Mouse (Mus musculus) hindbrain, embryonic 16.5 days (tissue): ENCODE measurements at regions not wholly inside any gene's neighbourhood (a gene's known extent, or its start where the extent isn't known, plus 50 kb on each side); places are given as distances from the start of the nearest gene placed in this dataset.

Experiments used
- ATAC-seq: fragments of 200-750 bp; cut with Nextera tagmentation; 2 replicates; pipeline ENCODE4 v1.8.0; 2017; ENCODE audit warnings: moderate TSS enrichment, moderate library complexity
- H3K27ac ChIP-seq: fragments of 300-500 bp; sonication (generic); 2 replicates; pipeline ENCODE4 v1.5.1; 2014; ENCODE audit warnings: low read depth, mild to moderate bottlenecking, control low read depth, low read length, moderate library complexity
- H3K27me3 ChIP-seq: fragments of 300-500 bp; sonication (generic); replicated peaks from 2 replicates; pipeline ENCODE4 v1.6.1; 2014; ENCODE audit warnings: low read length; ENCODE audit not compliant: control insufficient read depth, insufficient read depth
- H3K36me3 ChIP-seq: fragments of 300-500 bp; sonication (generic); 2 replicates; pipeline ENCODE4 v1.6.1; 2014; ENCODE audit warnings: mild to moderate bottlenecking, low read length, moderate library complexity, mixed read lengths; ENCODE audit not compliant: control insufficient read depth, insufficient read depth
- H3K4me1 ChIP-seq: fragments of 300-500 bp; sonication (generic); 2 replicates; pipeline ENCODE4 v1.6.1; 2014; ENCODE audit warnings: low read depth, low read length; ENCODE audit not compliant: control insufficient read depth, insufficient read depth
- H3K4me2 ChIP-seq: fragments of 300-500 bp; sonication (generic); 2 replicates; pipeline ENCODE4 v1.6.1; 2014; ENCODE audit warnings: mild to moderate bottlenecking, low read length, control low read depth, moderate library complexity
- H3K4me3 ChIP-seq: fragments of 300-500 bp; sonication (generic); 2 replicates; pipeline ENCODE4 v1.5.1; 2014; ENCODE audit warnings: mild to moderate bottlenecking, low read length, control low read depth, moderate library complexity
- H3K9ac ChIP-seq: fragments of 300-500 bp; sonication (generic); 2 replicates; pipeline ENCODE4 v1.6.1; 2014; ENCODE audit warnings: low read depth, mild to moderate bottlenecking, control low read depth, low read length, moderate library complexity
- H3K9me3 ChIP-seq: fragments of 300-500 bp; sonication (generic); 2 replicates; pipeline ENCODE4 v1.6.1; 2014; ENCODE audit warnings: mild to moderate bottlenecking, low read length, moderate library complexity; ENCODE audit not compliant: control insufficient read depth
- whole genome bisulfite sequencing: fragments of 180-500 bp; shearing (Covaris S2); extraction: QIAGEN DNeasy Blood & Tissue Kit; methylation state at CpG from one replicate; pipeline ENCODE4 v1.1.7; 2014; 5-methylcytosine and 5-hydroxymethylcytosine counted together

DNA sequence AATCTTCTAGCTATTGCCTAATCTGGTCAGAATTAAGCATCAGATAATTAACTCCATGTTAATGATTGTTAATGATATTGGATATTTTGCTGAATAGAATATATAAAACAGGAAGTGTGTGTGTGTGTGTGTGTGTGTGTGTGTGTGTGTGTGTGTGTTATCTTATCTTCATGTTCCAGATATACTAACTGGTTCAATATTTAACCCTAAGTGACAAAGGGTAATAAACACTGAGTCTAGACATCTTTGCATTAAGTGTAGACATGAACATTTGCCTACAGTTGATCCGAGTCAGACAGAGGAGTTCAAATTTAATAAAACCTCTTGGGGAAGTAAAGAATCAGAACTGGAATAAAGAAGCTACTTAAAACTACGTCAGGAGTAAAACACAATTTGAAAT lies 161.6 kb downstream of the Fsip2 start:
- Histone ChIP-seq H3K4me1 (no peaks in the 10 kb centered on the region), H3K27me3 (no peaks in the 10 kb centered on the region), H3K9ac (no peak overlapping the region), H3K9me3 (no peaks in the 10 kb centered on the region), H3K4me2 (no peak overlapping the region), H3K27ac (no peak overlapping the region), H3K36me3 (no peaks in the 10 kb centered on the region), H3K4me3 (no peak overlapping the region)
- 79% methylated on average over 2 of the region's 2 CpGs for WGBS
- no peak for ATAC-seq

DNA sequence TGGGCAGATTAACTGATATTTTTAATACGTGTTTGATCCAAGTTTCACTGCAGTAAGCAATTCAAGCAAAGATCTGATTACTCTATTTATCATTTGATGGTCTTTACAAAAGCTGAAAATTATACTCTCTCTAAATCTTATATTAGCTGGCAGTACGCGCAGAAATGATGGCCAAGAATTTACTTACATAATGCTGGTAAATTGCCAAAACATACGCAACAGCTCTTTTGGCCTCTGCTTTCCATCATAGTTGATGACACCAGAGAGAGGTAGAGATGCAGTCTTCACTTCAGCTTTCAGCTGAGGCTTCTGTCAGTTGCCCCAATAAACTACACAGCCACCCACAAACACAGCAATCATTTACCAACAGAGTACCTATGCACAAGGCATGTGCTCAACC lies 182.9 kb downstream of the Fsip2 start:
- ATAC-seq, result no peak
- whole genome bisulfite sequencing, result 78% methylated on average over 4 of the region's 4 CpGs

GRCm38 (mm10) chr2:83130709-83131108 lies 187.3 kb downstream of the Fsip2 start:
- H3K27ac ChIP-seq, result peak overlapping the region; percentile 36; the same call in 1 of the 2 replicates
- H3K4me3 ChIP-seq, result no peak overlapping the region
- H3K4me1 ChIP-seq, result peaks cover 3% of the 10 kb centered on the region; the same call in 1 of the 2 replicates
- H3K36me3 ChIP-seq, result no peaks in the 10 kb centered on the region
- no peak overlapping the region for H3K4me2 ChIP-seq
- H3K9ac ChIP-seq, result no peak overlapping the region
- no peaks in the 10 kb centered on the region for H3K27me3 ChIP-seq
- ATAC-seq, result 0 out of 2 replicates have a peak, but pooled peaks have one; percentile 45
- H3K9me3 ChIP-seq, result no peaks in the 10 kb centered on the region
- 27% methylated on average over 2 of the region's 2 CpGs for WGBS

More for the DNA sequence above, 182.9 kb downstream of the Fsip2 start:
- Histone ChIP-seq H3K27me3 (no peaks in the 10 kb centered on the region), H3K4me3 (no peak overlapping the region), H3K36me3 (no peaks in the 10 kb centered on the region), H3K9ac (no peak overlapping the region), H3K27ac (no peak overlapping the region), H3K4me1 (peaks cover 3% of the 10 kb centered on the region; the same call in 1 of the 2 replicates), H3K9me3 (no peaks in the 10 kb centered on the region), H3K4me2 (no peak overlapping the region)

DNA sequence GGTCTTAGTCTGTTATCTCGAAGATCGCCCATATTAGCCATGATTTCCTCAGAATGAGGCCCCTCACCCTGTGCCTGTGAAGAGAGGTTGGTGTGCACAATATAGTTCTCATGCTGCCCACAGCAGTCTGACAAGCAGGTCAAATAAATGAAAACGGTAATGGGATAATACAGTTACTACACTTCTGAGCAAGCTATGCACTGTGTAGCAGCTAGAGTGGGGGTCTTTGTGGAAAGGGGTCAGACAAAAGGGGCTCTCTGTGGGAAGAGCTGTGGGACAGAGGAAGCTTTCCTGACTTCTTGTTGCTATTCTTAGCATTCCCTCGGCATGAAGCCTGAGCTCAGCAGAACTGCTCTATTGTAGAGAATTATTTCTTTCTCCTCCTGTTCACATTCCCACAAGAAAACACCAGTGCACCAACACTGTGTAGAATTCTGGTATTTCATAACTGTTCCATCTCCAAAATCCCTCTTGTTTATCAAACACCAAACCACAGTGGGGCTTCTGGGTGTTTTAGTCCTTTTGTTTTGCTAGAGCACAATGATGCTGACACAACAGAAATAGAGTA lies 187.9 kb downstream of the Fsip2 start:
- Histone ChIP-seq H3K9me3 (no peaks in the 10 kb centered on the region), H3K36me3 (no peaks in the 10 kb centered on the region), H3K9ac (no peak overlapping the region), H3K27me3 (no peaks in the 10 kb centered on the region), H3K4me3 (no peak overlapping the region), H3K4me2 (no peak overlapping the region), H3K27ac (no peak overlapping the region), H3K4me1 (peaks cover 3% of the 10 kb centered on the region; the same call in 1 of the 2 replicates)
- 21% methylated on average over 4 of the region's 4 CpGs for WGBS
- peak; percentile 52 for ATAC-seq

DNA sequence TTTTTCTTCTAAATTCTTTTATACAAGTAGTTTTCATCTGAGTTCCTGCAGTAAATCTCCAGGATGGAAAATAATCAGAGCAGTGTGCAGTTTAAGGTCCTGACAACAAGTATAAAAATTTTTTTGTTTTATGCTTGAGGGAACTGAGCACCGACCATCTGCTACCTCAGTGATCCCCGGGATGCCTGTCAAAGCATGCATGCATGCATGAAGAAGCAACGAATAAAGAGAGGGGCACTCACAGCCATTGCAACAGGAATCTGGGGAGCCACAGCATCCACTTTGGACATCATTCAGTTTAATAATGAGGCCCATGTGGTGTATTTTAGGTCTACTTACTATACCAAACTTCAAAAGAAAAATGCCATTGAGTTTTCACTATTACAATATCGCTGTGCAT lies 222.4 kb downstream of the Fsip2 start:
- WGBS, result 26% methylated on average over 4 of the region's 4 CpGs
- no peak overlapping the region for H3K4me3 ChIP-seq
- H3K27ac ChIP-seq, result no peak overlapping the region
- H3K4me2 ChIP-seq, result no peak overlapping the region
- peak; percentile 83; the same call in 1 of the 2 replicates for ATAC-seq
- no peak overlapping the region for H3K9ac ChIP-seq
- H3K9me3 ChIP-seq, result no peaks in the 10 kb centered on the region
- no peaks in the 10 kb centered on the region for H3K27me3 ChIP-seq
- H3K36me3 ChIP-seq, result no peaks in the 10 kb centered on the region
- H3K4me1 ChIP-seq, result no peaks in the 10 kb centered on the region; the same call in 1 of the 2 replicates
